Mouse (Mus musculus): Measurements from ENCODE around the gene Zmiz2. TPM values are rescaled to one million over a fixed set of nuclear protein-coding genes. Genes with fewer than 3 reads are reported as not detected.

The Zmiz2 gene
- polyA plus RNA-seq (2014; fragmentation: Illumina TruSeq; extraction: RNeasy Lipid Tissue Mini Kit (QIAGEN cat#74804); ENCODE audit: low replicate concordance), result 0.63 TPM

DNA sequence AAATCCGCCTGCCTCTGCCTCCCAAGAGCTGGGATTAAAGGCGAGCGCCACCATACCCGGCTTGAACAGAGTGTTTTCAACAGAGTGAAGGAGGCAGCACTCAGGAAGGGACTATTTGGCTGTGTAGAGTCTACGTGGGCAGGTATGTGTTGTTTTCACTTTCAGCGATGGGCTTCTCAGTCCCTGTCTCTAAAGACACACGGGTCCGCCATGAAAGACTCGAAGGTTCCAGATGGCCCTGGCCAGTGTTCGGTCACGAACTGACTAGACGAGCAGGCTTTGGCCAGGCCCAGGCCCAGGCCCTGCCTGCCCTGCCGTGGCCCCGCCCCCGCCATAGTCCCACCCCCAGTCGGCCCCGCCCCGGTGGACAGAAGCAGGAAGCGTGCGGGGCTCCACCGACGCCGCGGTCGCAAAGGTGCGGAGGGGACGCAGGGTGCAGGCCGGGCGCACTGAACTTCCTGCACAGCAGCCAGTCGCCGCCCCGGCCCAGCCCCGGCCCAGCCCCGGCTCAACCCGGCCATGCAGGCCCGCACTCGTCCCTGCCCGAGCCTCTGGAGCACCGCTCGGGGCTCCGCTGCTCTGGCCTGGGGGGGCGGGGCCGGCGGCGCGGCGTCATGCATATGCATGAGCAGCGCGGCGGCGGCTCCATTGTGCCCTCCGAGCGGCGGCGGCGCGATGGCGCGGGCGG is at the start of gene Zmiz2:
Zmiz2 (plus strand) TSS at position 349 of the 688 bp plus-strand sequence.

DNA sequence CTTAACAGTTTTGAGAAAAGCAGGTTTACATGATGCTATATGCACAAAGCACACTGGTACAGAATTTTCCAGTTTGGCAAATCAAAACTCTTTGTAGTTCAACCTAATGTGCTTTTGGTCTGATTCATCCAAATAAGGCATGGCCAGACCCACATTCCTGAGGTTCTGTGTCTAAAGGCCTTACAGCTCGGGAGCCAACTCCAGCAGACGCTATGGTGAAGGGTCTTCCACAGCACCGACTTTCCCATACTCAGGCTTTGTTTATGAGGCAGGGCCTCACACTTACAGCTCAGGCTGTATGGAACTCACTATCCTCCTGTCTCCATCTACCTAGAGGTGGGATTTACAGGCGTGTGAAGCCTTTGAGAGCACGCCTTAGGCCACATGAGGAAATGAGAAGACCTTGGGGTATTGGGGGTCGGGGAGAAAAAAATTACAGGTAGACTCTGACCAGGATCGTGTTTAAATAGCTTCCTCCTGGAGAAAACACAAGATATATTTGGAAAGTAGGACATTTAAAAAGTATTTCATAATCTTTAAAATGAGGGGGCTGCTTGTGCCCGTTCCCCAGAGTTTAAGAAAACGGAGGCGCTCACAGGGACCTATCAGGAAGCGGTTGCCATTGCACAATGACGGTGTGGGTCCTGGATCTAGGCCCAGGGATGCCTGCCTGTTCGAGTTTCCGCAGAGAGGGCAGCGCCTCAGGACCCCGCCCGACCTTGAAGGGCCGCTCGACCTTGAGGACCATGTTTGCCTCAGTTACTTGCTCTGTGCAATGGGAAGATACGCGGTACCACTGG is 26.1 kb downstream of the Zmiz2 start, which contains the start of gene Ppia:
Ppia (plus strand) TSS at position 693 of the 800 bp plus-strand sequence.

DNA sequence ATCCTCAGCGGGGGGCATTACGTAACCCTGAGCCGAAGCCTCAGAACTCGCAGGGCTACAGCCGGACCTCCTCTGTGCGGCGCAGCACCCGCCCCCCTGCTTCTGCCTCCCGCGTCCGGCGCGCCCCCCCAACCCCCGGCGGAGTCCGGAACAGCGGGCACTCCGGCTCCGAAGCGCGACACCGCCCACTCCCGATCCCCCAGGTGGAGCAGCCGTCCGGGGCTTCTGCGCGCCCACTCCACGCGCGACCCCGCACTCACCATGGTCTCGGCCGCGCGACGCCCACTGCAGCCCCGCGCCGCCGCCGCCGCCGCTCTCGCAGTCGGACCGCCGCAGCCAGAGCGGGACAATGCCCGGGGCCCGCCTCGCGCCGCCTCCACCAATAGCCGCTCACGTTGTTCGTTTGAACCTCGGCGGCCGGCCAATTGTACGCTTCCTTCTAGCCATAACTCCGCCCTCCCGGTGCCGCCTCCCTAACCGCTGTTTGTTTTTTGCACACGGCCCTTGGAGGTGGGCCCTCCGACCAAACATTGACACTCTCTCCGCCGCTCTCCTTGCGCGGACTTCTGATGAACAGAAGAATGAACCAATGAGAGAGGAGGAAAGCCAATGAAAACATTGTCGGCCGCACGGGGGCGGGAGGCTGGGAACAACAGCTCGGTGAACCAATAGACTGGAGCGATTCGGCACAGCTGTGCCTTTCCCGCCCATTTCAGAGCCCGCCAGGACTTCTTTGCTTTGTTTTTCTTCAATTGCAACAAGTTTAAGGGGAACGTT is 55.4 kb downstream of the Zmiz2 start, which contains the start of gene H2afv:
H2afv (minus strand) TSS at position 367 of the 777 bp plus-strand sequence.

Other genes with a start within 250 kb of the Zmiz2 start
- 0.33 TPM for gene A730071L15Rik, start 189.0 kb upstream of the Zmiz2 start, polyA plus RNA-seq (2014; fragmentation: Illumina TruSeq; extraction: RNeasy Lipid Tissue Mini Kit (QIAGEN cat#74804); ENCODE audit: low replicate concordance)
- gene Nudcd3, start 188.7 kb upstream of the Zmiz2 start, polyA plus RNA-seq (2014; fragmentation: Illumina TruSeq; extraction: RNeasy Lipid Tissue Mini Kit (QIAGEN cat#74804); ENCODE audit: low replicate concordance), result 14.0 TPM
- gene Npc1l1, start 158.9 kb upstream of the Zmiz2 start, polyA plus RNA-seq (2014; fragmentation: Illumina TruSeq; extraction: RNeasy Lipid Tissue Mini Kit (QIAGEN cat#74804); ENCODE audit: low replicate concordance), result 47.6 TPM
- 4.3 TPM for gene Ddx56, start 121.3 kb upstream of the Zmiz2 start, polyA plus RNA-seq (2014; fragmentation: Illumina TruSeq; extraction: RNeasy Lipid Tissue Mini Kit (QIAGEN cat#74804); ENCODE audit: low replicate concordance)
- 104 TPM for gene Tmed4, start 114.2 kb upstream of the Zmiz2 start, polyA plus RNA-seq (2014; fragmentation: Illumina TruSeq; extraction: RNeasy Lipid Tissue Mini Kit (QIAGEN cat#74804); ENCODE audit: low replicate concordance)
- gene Ogdh, start 97.4 kb upstream of the Zmiz2 start, polyA plus RNA-seq (2014; fragmentation: Illumina TruSeq; extraction: RNeasy Lipid Tissue Mini Kit (QIAGEN cat#74804); ENCODE audit: low replicate concordance), result 150 TPM
- 431 TPM for gene Ppia, start 26.4 kb downstream of the Zmiz2 start, polyA plus RNA-seq (2014; fragmentation: Illumina TruSeq; extraction: RNeasy Lipid Tissue Mini Kit (QIAGEN cat#74804); ENCODE audit: low replicate concordance)
- 18.7 TPM for gene H2afv, start 55.4 kb downstream of the Zmiz2 start, polyA plus RNA-seq (2014; fragmentation: Illumina TruSeq; extraction: RNeasy Lipid Tissue Mini Kit (QIAGEN cat#74804); ENCODE audit: low replicate concordance)
- 147 TPM for gene Purb, start 86.8 kb downstream of the Zmiz2 start, polyA plus RNA-seq (2014; fragmentation: Illumina TruSeq; extraction: RNeasy Lipid Tissue Mini Kit (QIAGEN cat#74804); ENCODE audit: low replicate concordance)
- gene Myo1g, start 131.9 kb downstream of the Zmiz2 start, polyA plus RNA-seq (2014; fragmentation: Illumina TruSeq; extraction: RNeasy Lipid Tissue Mini Kit (QIAGEN cat#74804); ENCODE audit: low replicate concordance), result 0.30 TPM
- gene Ccm2, start 157.8 kb downstream of the Zmiz2 start, polyA plus RNA-seq (2014; fragmentation: Illumina TruSeq; extraction: RNeasy Lipid Tissue Mini Kit (QIAGEN cat#74804); ENCODE audit: low replicate concordance), result 0.82 TPM
- not detected for gene Nacad, start 217.0 kb downstream of the Zmiz2 start, polyA plus RNA-seq (2014; fragmentation: Illumina TruSeq; extraction: RNeasy Lipid Tissue Mini Kit (QIAGEN cat#74804); ENCODE audit: low replicate concordance)
- 1.0 TPM for gene Tbrg4, start 237.0 kb downstream of the Zmiz2 start, polyA plus RNA-seq (2014; fragmentation: Illumina TruSeq; extraction: RNeasy Lipid Tissue Mini Kit (QIAGEN cat#74804); ENCODE audit: low replicate concordance)
- not detected for gene Wap, start 249.6 kb downstream of the Zmiz2 start, polyA plus RNA-seq (2014; fragmentation: Illumina TruSeq; extraction: RNeasy Lipid Tissue Mini Kit (QIAGEN cat#74804); ENCODE audit: low replicate concordance)